Mouse (Mus musculus): ENCODE measurements at regions not wholly inside any gene's neighbourhood (a gene's known extent, or its start where the extent isn't known, plus 50 kb on each side); places are given as distances from the start of the nearest gene placed in this dataset.

DNA sequence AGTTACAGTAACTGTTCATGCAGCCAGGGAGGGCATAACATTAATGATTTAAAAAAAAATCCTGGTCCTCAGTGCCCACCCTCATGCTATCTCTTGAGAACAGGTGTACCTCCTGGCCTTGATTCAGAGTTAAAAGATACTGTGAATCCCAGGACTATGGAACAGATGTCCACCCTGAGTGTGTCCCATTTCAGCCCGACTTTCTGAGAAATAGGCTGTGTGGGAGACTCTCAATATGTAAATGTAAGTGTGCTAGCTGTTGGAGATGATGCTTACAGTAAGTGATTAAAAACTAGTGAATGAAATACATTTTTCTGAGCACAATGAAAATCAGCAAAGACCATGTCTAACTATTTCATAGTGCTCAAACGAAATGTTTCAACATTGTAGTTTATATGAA, 219.2 kb downstream of the Etaa1 start:
- DNase-seq (ENCODE audit: low read depth, low spot score) = no peak

DNA sequence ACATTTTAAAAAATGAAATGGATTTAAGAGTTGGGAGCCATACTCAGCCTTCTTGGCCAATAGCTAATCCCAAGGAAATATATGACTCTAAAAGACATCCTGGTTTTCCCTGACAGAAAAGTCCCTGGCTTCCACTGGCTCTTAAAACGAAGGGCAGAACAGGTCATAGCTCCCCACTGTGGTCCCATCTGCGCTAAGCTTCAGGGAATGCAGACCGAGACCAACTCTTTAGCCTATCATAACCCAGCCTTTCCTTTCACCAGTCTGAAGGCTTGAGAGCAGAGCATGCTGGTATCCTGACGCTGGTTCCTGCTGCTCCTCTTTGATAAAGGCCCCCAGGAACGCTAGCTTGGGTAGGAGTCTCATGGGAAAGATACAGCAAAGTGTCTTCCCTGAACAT, 214.8 kb downstream of the Etaa1 start:
- peak; percentile 22 for DNase-seq (ENCODE audit: low read depth, low spot score)

DNA sequence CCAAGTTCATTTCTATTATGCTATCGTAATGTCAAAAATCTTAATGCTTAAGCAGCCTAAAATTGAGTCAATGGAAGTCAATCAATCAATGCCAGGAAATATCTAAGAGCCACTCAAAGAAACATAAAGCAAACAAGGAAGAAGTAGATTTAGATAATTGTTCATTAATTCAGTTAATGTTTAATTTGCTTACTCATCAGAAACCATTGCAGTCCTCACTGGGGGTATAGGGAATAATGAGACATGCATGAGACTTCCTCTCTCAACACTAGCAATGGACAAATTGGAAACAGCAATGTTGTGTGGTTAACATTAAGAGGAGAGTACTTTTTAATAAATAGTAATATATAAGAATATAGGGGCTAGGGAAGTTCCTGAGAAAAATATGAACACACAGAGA, 209.9 kb downstream of the Etaa1 start:
- DNase-seq (ENCODE audit: low read depth, low spot score) = no peak

DNA sequence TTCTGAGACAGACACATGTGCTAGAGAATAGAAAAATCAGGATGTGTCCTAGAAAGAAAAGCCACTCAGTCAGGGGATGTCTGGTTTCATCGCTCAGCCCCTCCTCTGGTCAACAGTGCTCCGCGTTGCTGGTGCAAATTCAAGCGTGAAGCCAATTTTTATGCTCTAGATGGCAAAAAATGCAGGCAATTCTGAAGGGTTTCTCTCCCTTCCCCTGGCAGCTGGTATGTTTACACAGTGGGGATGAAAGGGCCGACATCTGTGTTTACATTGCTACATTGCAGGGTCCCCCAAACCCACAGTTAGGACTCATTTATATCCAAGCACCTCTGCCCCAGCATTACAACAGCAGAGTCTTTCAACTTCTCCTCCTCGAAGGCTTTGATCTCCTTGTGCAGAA, 203.3 kb downstream of the Etaa1 start:
- peak; percentile 61 for DNase-seq (ENCODE audit: low read depth, low spot score)

DNA sequence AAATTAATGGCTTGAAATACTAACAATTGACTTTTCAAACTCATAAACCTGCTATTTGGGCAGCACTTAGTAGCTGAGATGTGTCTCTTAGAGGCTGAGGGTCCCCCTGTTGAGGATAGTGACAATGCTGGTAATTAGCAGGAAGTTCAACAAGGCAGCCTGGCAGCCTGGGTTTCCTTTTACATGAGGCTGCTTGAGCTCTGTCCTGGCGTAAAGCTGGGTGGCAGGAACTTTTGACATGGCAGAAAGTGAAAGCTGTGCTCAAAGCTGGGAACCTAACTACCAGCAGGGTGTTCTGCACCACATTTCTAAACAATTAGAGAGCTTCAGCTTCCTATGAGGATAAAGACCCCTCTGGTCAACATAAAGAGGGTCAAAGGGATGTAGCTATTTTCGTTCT, 194.5 kb downstream of the Etaa1 start:
- no peak for DNase-seq (ENCODE audit: low read depth, low spot score)

DNA sequence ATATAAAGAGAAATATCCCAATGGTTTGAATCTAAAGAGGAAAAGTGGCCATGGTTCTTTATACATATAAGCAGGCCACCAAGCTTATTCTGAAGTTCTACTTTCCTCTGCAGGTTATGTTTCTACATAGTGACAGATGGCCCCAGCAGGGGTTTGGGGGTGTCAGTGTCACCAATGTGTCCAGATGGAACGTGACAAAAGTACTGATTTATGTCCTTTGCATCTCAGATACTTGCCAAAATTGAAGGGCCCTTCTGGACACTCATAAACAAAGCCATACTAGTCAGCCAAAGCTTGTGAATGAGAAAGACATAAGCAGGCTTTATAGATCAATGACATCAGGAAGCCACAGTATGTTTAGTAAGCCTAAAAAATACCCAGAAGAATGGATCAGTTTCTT, 190.3 kb downstream of the Etaa1 start:
- DNase-seq (ENCODE audit: low read depth, low spot score) = no peak

DNA sequence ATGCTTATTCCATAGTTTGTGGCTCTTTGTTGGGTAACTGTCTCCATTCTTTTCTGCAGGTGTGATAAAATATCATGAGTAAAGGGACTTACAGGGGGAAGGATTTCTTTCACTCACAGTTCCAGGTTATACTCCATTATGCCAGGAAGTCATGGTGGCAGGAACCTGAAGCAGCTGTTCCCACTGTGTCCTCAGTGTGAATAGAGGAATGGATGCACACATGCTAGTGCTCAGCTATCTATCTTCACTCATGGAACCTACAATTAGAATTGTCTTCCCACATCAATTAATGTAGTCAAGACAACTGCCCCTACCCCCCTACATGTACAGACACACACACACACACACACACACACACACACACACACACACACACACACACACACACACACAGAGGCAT, 189.5 kb downstream of the Etaa1 start:
- DNase-seq (ENCODE audit: low read depth, low spot score) = no peak

DNA sequence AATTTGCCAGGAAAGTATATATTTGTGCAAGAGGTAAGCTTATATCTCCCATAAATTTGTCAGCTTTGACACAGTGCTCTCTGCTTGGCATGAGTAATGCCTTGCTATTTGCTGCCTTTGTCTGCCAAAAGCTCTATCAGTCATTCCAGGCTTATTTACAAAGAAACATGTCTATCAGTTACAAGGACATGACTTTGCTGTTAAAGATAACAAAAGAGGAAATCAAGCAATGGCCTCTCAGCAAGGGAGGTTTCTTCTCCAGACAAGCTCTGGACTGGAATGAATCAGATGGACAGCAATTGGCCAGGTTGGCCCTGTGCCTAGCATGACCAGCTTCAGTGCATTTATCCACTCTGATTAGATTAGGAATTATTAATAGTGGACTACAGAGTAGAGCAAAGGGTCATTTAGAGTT, 185.3 kb downstream of the Etaa1 start:
- no peak for DNase-seq (ENCODE audit: low read depth, low spot score)

DNA sequence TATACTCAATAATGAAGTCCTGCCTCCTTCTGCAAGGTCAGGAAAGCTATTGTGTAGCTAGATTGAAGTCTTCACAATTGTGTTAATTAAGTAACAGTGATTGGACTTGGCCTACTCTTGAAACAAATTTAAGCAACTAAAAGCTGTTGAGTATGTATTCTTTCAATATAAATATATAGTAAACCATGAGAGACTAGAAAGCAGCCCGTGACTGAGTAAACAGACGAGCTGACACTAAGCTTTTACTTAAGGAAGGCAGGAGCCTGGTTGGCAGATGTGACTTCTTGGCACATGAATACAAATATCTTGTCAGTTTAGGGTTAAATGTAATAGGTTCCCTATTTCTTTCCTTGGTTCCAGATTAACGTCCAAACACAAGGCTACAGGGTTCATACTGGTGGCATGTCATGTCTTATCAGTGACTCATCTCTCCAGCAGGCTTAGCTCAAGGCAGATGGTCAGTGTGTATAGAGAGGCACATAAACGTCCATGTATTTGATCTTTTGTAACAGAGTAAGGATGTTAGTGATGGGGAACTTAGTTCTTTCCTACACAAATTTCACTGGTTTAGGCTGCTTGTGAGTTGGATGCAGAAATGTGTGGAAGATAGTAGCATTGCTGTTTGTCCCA, 184.7 kb downstream of the Etaa1 start:
- no peak for DNase-seq (ENCODE audit: low read depth, low spot score)

DNA sequence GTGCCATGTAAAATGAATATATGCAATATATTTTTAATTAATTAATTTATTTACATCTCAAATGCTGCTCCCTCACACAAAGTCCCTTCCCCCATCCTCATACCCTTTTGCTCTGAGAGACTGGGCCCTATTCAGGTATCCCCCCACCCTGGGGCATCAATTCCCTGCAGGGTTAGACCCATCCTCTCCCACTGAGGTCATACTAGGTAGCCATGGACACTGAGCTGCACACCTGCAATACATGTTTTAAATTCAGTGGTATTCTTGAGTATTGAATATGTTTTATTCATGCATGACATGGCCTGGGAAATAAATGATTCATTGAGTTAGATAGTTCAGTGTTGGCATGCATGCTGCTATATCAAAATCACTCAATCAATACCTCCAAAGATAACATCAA, 156.0 kb downstream of the Etaa1 start:
- no peak for DNase-seq (ENCODE audit: low read depth, low spot score)

DNA sequence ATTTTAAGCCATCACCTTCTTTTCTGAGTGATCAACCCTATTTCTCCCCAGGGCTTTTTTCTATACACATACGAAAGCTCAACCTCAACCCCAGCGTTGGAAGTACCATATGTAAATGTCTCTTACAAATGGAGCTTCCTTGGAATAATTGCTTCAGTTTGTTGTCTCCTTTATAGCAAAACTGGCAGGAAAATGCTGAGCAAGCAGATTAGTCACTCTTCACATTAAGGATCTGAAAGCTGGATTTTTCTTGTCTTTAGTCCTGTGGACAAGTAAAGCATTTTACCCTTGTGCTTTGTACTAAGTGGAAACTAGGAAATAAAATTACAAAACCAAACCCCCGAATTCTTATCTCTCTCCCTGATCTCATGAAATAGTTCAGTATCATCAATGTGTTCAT, 145.8 kb downstream of the Etaa1 start:
- DNase-seq (ENCODE audit: low read depth, low spot score) = no peak

DNA sequence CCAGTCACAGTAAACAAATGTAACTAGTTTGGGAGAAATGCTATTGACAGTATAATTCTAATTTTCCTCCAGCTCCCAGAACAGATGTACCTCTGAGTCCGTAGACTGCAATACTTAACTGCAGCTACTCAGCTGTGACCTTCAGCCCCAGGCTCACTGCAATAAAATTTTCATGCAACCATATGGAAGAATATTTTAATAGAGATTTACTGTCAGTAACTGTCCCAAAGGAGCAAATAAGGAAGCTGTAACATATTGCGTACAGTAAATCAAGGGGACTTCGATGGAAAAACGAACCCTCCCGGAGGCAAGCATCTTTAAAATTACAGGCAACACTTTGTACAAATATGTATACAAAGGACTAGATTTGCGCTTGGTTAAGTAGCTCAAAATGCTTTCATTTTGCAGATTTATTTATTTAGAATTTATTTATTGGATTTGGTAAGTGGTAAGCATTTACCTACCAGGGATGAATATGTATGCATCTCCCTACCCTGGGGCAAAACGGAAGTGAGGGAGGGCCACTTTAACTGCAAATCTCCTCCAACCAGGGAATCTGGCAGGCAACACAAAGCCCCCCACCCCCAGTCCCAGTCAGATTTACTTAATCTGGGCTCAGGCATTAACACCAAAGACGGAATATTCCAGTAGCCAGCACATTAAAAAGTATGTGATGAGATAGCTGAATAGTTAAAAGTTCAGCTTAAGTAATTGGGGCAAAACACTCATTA, 141.7 kb downstream of the Etaa1 start:
- DNase-seq (ENCODE audit: low read depth, low spot score) = peak; percentile 43

DNA sequence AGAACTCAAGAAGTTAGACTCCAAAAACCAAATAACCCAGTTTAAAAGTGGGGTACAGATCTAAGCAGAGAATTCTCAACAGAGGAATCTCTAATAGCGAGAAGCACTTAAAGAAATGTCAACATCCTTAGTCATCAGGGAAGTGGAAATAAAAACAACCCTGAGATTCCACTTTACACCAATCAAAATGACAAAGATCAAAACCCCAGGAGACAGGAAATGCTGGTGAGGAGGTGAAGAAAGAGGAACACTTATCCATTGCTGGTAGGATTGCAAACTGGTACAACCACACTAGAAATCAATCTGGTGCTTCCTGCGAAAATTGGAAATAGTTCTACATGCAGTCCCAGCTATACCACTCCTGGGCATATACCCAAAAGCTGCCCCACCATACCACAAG, 111.0 kb downstream of the Etaa1 start:
- DNase-seq (ENCODE audit: low read depth, low spot score) = no peak

DNA sequence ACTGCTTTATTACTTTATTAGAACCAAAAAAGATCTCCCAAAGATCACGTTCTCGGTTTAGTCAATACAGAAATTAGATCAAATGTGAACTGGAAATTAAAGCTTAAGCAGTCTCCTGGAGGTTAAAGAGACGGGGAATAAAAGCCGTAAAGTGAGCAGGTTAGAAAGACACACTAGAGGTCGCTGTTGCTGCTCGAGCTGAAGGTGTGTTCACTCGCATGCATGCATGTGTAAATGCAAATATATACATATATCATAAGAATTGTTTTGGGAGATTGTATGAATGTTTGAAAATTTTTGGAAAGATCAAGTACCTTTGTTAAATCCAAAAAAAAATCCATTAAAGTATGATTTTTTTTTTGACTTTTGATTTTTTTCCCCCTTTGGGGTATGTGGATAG, 101.3 kb downstream of the Etaa1 start:
- DNase-seq (ENCODE audit: low read depth, low spot score) = peak; percentile 52

DNA sequence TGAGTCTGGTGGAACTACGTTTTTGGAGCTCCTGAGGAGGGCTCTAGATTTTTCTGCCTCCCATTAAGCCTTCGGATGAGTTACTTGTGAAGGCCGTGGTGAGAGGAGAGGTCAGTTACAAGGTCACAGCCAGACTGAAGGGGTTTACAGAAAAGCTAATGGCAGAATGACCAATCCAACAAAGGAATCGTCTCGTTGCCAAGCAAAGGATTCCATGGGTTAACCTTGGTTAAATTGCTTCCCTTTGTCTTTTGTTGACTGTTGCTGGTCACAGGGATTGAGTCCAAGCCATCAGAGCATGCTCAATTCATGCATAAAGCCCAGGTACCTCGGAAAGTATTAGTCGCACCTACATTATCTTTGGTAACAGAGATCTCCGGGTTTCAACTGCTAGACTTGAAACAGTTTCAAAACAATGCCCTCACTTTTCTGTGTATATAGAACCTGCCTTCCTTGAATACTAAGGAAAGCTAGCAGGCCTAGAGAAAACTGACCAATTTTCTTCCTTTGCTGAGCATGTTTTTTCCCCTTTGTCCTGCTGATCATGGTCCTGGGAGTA, 100.3 kb downstream of the Etaa1 start:
- no peak for DNase-seq (ENCODE audit: low read depth, low spot score)

DNA sequence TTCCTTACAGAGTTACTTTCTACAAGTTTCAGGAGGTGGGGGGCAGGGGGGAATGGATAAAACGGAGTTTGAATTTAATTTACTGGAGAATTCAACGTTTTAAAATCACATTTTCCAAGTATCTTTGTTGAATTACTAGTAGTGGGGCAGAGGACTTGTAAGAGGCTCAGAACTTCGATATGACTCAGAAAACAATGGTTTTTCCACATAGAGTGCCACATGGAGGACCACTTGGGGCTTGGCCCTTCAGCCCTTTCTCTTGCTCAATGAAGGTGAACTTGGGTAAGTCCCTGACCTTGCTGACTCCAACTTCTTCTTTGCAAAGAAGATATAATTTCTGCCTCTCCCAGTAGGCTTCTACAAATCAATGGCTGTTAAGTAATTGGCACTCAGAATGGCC, 99.8 kb downstream of the Etaa1 start:
- no peak for DNase-seq (ENCODE audit: low read depth, low spot score)

DNA sequence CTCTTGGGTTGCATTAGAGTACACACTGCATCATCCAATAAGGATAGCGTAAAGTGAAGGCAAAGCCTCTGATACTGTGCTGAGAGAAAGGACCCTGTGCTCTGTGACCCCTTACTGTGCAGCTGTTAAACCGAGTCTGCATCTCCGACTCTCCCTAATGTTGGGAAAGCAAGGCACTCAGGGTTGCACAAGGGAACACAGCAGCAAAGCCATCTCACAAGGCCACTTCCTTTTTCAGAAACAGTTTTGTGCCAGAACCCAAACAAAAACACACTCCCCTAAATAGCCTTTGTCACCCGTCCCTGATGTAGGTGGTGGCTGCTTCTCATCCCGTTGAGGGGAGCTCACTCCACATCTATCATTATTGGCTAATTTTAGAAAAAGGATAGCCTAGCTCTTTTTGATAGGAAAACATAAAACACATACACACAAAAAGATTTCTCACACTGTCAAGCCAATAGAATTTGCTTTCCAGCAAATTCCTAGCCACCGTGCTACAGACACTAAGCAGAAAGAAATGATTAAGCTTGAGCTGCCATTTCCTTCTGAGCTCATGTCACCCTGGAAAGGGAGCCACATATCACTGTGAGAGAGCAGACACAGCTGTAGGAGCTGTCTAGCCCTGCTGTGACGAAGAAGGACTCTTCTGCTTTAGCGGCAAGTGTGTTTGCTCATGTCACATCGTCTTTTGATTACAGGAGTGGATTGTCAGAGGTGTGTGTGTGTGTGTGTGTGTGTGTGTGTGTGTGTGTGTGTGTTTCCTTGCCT, 94.1 kb downstream of the Etaa1 start:
- no peak for DNase-seq (ENCODE audit: low read depth, low spot score)

DNA sequence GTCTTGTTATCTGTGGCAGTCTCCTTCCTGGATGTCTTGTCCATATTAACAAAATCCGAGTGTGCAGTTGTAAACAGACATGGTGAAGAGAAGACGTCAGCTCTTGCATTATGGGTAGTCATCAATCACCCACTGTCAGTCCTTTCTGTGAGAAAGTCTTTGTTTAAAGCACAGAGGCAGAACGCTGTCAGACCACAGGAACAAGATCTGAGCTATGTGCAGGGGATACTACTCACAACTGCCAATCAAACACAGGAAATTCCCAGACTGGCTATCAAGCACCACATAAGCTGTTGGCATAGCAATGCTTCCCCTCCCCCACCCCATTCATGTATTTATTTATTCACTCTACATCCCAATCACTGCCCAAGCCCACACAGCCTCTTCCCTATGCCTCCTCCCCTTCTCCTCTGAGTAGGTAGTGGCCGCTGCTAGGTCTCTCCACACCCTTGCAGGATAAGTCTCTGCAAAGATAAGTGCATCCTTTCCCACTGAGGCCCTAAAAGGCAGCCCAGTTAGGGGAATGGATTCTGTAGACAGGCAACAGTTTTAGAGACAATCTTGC, 88.8 kb downstream of the Etaa1 start:
- DNase-seq (ENCODE audit: low read depth, low spot score) = peak; percentile 59

DNA sequence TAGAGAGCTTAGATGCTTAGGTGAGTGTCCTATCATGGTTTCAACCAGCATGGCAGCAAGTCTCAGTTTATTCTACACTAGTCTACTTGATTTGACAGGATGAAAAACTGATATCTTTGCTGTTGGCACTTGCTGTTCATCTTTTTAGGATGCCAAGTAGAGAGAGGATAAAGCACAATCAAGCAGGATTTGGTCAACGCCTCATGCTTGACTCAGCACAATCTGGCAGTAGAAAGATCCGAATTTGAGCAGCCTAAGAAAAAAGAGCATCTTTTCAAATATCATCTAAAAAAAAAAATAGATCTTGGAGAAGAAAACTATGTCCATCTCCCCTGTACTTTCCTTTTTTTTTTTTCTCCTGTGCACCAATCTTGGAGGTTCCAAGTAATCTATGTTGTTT, 83.0 kb downstream of the Etaa1 start:
- no peak for DNase-seq (ENCODE audit: low read depth, low spot score)

DNA sequence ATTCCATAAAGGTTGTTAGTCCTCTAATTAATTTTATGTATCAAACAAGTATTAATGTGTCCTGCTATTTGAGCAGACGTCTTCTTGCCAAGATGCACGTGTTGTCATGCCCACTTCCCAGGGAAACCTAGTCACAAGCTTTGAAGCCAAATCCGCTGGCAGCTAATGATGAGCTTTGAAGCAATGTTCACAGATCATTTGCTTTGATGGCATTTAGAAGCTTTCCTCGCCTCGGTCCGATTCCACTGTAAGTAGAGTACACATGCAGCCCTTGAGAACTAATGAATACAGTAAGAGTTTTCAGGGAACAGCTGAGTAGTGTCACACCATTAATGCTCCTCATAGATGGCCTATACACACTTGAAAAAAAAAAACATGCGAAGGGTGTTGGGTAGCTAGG, 81.8 kb downstream of the Etaa1 start:
- DNase-seq (ENCODE audit: low read depth, low spot score) = no peak

DNA sequence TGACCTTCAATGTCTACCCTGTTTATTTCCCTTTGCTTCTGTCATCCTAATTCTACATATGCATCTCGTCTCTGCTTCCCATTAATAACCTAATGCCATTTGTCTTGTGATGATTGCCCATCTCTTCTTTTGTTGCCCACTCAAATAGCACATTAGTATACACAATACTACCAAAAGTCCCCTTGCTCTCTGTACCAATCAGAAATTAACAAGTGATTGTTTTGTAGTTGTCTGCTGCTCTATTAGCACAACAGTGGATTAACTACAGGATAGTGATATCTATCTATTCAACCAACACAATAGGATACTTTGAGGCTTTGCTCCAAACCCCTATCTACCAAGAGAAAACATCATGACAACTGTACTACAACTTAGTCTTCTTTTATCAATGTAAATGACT, 70.4 kb downstream of the Etaa1 start:
- DNase-seq (ENCODE audit: low read depth, low spot score) = no peak
